Mouse (Mus musculus) gastrocnemius, adult 2 months (tissue): ENCODE data around the gene Ly6g6e. TPM values are rescaled to one million over a fixed set of nuclear protein-coding genes. Genes with fewer than 3 reads are reported as not detected.

Experiments used
- DNase-seq: peaks from one replicate; pipeline ENCODE4 v3.0.0; 2022
- H3K27ac ChIP-seq: fragments of 200-600 bp; 2 replicates; pipeline ENCODE4 v1.8.1; 2022; ENCODE audit warnings: mild to moderate bottlenecking
- H3K4me3 ChIP-seq: fragments of 200-600 bp; 2 replicates; pipeline ENCODE4 v1.8.1; 2022; ENCODE audit warnings: mild to moderate bottlenecking, moderate library complexity
- CTCF ChIP-seq: fragments of 200-600 bp; IDR thresholded peaks from 2 replicates; pipeline ENCODE4 v1.8.1; 2022; ENCODE audit warnings: antibody characterized with exemption, mild to moderate bottlenecking, moderate library complexity
- intact Hi-C: fragments of 180-260 bp; cut with DNase I; formaldehyde crosslinking; loops from one replicate; pipeline ENCODE4 v1.15.1; 2025
- total RNA-seq, 2 experiments: library from RNA; stranded (reverse); gene quantifications; 2 replicates each; pipeline ENCODE4 v1.2.3; 2021

Gene Ly6g6e
- total RNA-seq, 2 experiments from 2014 or later: not detected

- Histone ChIP-seq H3K27ac (peak overlapping the region; percentile 91), H3K4me3 (peak overlapping the region; percentile 82)
- no peak for DNase-seq
- TF ChIP-seq CTCF: no peak
- intact Hi-C loops: no loop called here
Measured at GRCm38 (mm10) chr17:35052271-35052798, 24.4 kb upstream of the Ly6g6e start.

- intact Hi-C loops: no loop called here
- H3K27ac ChIP-seq: no peak overlapping the region
- DNase-seq: no peak
- no peak overlapping the region for H3K4me3 ChIP-seq
- TF ChIP-seq CTCF: no peak
Measured at GRCm38 (mm10) chr17:35055691-35056495, 20.8 kb upstream of the Ly6g6e start.

- intact Hi-C loops: no loop called here
- TF ChIP-seq CTCF: no peak
- Histone ChIP-seq H3K4me3 (no peak overlapping the region), H3K27ac (no peak overlapping the region)
- no peak for DNase-seq
Measured at GRCm38 (mm10) chr17:35057090-35057489, 19.6 kb upstream of the Ly6g6e start.

GRCm38 (mm10) chr17:35058316-35058715 lies 18.4 kb upstream of the Ly6g6e start:
- Histone ChIP-seq H3K27ac (peak overlapping the region; percentile 91), H3K4me3 (peak overlapping the region; percentile 86)
- TF ChIP-seq CTCF: no peak
- DNase-seq: no peak
- intact Hi-C loops: loop anchor here (2.0 kb wide), 1 partner anchor 38 kb away; no protein-coding TSS in a partner anchor

GRCm38 (mm10) chr17:35058911-35059892 lies 17.5 kb upstream of the Ly6g6e start, which contains the start of gene Ddah2:
TSS of gene Ddah2 (plus strand) at chr17:35059035.
- H3K27ac ChIP-seq: peak within 1 kb of the TSS; percentile 91
- DNase-seq: peak; percentile 92
- peak within 1 kb of the TSS; percentile 86 for H3K4me3 ChIP-seq
- intact Hi-C loops: loop anchor here (2.0 kb wide), 1 partner anchor 38 kb away; no protein-coding TSS in a partner anchor
- peak; percentile 72 for TF ChIP-seq CTCF

GRCm38 (mm10) chr17:35060071-35060470 lies 16.6 kb upstream of the Ly6g6e start:
- Histone ChIP-seq H3K27ac (peak overlapping the region; percentile 91), H3K4me3 (peak overlapping the region; percentile 86)
- intact Hi-C loops: no loop called here
- no peak for TF ChIP-seq CTCF
- no peak for DNase-seq

- TF ChIP-seq CTCF: no peak
- H3K4me3 ChIP-seq: peak overlapping the region; percentile 86
- peak overlapping the region; percentile 91 for H3K27ac ChIP-seq
- peak; percentile 64 for DNase-seq
- intact Hi-C loops: no loop called here
Measured at GRCm38 (mm10) chr17:35060737-35061297, 15.9 kb upstream of the Ly6g6e start.

GRCm38 (mm10) chr17:35061299-35061698 lies 15.4 kb upstream of the Ly6g6e start:
- intact Hi-C loops: no loop called here
- Histone ChIP-seq H3K4me3 (no peak overlapping the region), H3K27ac (no peak overlapping the region)
- no peak for DNase-seq
- no peak for TF ChIP-seq CTCF

GRCm38 (mm10) chr17:35063466-35063865 lies 13.2 kb upstream of the Ly6g6e start:
- peak; percentile 34 for DNase-seq
- TF ChIP-seq CTCF: no peak
- intact Hi-C loops: no loop called here

GRCm38 (mm10) chr17:35064378-35064877 lies 12.3 kb upstream of the Ly6g6e start:
- no peak for TF ChIP-seq CTCF
- intact Hi-C loops: no loop called here
- Histone ChIP-seq H3K4me3 (peak overlapping the region; percentile 66), H3K27ac (peak overlapping the region; percentile 16; the same call in 1 of the 2 replicates)
- DNase-seq: no peak

More at GRCm38 (mm10) chr17:35063466-35063865, 13.2 kb upstream of the Ly6g6e start:
- no peak overlapping the region for H3K4me3 ChIP-seq
- H3K27ac ChIP-seq: no peak overlapping the region

GRCm38 (mm10) chr17:35064951-35065947 lies 11.5 kb upstream of the Ly6g6e start, which contains the start of gene Ly6g6c:
TSS of gene Ly6g6c (plus strand) at chr17:35065388.
- no peak for TF ChIP-seq CTCF
- intact Hi-C loops: no loop called here
- peak; percentile 63 for DNase-seq
- H3K4me3 ChIP-seq: peak within 1 kb of the TSS; percentile 66
- H3K27ac ChIP-seq: peak within 1 kb of the TSS; percentile 21; the same call in 1 of the 2 replicates
